Mouse (Mus musculus) adrenal gland, postnatal 25 days (tissue): Measurements from ENCODE around the gene Tas2r131. TPM values are rescaled to one million over a fixed set of nuclear protein-coding genes. Genes with fewer than 3 reads are reported as not detected.
"Not testable (repeated sequence)": the region's sequence is repeated elsewhere in the genome, so short reads cannot be mapped to it uniquely, and the experiment has no call there.

Experiments used
- DNase-seq: peaks from one replicate; pipeline ENCODE4 v3.0.0; 2021; ENCODE audit warnings: mixed read lengths
- long read RNA-seq: library from polyadenylated mRNA; stranded (forward); transcript quantifications from one replicate; pipeline ENCODE4 v2.0.0, GENCODE M21; 2021
- total RNA-seq: library from RNA; stranded (reverse); gene quantifications from 2 replicates; pipeline ENCODE4 v1.2.3, GENCODE M21; 2021

The Tas2r131 gene
- not detected in 2 replicates for total RNA-seq
- long read RNA-seq: 0 reads

DNA sequence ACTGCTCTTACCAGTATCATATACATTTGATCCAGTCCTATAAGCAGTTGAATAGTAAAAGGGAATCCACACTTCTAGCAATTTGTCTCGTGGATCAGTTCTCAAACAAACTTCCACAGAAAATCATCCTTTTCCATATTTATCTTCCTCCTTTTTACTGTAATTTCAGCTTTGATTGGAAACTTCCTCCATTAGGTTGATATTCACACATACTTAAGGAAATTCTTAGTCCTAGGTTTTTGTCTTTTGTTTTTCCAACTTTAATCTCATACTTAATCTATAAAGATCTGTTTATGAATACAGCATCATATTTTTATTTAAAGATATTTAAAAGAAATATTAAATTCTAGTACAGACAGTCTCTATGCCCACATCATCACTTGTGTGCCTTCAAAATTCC is at the start of gene Tas2r131:
Tas2r131 (minus strand) TSS at position 101 of the 400 bp plus-strand sequence.
- no peak for DNase-seq

DNA sequence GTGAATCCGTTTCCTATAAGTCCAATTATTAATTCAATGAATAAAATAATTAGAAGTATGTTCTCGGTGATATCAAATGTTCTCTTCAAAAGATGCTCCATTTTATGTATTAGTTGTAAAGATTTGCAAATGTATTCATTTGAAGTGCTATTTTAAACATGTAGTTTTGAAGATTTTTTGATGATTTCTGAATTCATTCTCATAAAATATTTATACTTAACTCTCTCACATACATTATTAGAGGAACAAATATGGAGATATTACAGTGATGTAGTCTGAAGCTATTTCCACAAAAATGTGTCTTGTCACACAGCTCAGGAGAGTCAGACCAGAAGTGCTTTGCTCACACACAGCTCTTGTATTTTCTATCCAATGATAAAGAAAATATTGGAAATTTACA is 23.1 kb upstream of the Tas2r131 start, which contains the start of gene Tas2r109:
Tas2r109 (minus strand) TSS at position 101 of the 400 bp plus-strand sequence.
- no peak for DNase-seq

DNA sequence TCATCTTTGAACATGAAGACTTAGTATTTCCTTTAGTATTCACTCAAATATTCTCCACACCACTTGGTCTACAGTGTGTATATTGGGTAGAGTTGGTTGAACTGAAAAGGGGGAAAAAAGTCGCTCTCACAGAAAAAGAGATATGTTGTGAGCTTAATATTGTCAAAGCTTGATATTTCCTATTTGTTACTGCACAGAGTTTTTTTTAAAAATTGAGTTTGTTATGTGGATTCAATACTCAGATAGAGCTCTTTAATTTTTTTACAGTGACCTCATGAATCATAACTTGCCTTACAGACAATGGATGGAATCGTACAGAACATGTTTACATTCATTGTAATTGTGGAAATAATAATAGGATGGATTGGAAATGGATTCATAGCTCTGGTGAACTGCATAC is 6.9 kb downstream of the Tas2r131 start, which contains the start of gene Tas2r129:
Tas2r129 (plus strand) TSS at position 301 of the 400 bp plus-strand sequence.
- DNase-seq: no peak

DNA sequence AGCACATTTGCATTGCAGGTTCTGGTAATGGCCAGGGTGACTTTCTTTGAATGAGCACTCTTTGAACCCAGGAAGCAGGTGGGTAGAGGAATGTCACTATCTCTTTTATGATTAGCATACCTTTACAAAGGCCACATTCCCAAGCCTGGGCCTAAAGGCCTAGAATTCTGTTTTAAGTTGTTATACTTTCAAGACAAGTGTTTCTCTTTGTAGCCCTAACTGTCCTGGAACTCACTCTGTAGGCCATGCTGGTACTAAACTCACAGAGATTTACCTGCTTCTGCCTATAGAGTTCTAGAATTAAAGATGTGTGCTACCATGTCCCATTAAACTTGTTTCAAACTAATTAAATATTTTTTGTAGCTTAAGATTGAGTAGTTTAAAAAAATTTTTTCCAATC is 16.3 kb downstream of the Tas2r131 start:
- DNase-seq: not testable (repeated sequence)

DNA sequence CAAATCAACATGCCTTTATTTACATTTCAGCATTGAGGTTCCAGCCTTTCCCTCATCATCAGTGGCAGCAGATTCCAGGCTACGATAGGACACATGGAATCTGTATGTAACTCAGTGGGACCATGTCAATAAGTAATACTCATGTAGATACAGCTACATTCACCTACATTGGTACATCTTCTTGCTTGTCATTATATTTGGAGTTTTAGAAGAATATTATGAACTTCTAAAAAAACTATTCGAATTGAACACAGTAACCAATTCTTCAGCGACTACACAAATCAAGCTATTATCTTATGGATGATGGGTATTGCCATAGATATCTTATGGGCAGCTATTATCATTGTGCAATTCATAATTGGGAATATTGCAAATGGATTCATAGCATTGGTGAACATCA is 48.4 kb downstream of the Tas2r131 start, which contains the start of gene Tas2r125:
Tas2r125 (plus strand) TSS at position 301 of the 400 bp plus-strand sequence.
- DNase-seq: no peak

Other genes starting within 250 kb of the Tas2r131 start
- gene Tas2r122, start 246.0 kb downstream of the Tas2r131 start, total RNA-seq: not detected in 2 replicates
- not detected in 2 replicates for gene Tas2r115, start 219.9 kb downstream of the Tas2r131 start, total RNA-seq
- not detected in 2 replicates for gene Tas2r124, start 203.2 kb downstream of the Tas2r131 start, total RNA-seq
- not detected in 2 replicates for gene Tas2r102, start 195.8 kb downstream of the Tas2r131 start, total RNA-seq
- gene Tas2r136, start 179.8 kb downstream of the Tas2r131 start, total RNA-seq: not detected in 2 replicates
- gene Tas2r117, start 155.1 kb downstream of the Tas2r131 start, total RNA-seq: not detected in 2 replicates
- gene Tas2r123, start 110.8 kb downstream of the Tas2r131 start, total RNA-seq: not detected in 2 replicates
- not detected in 2 replicates for gene Tas2r116, start 102.5 kb downstream of the Tas2r131 start, total RNA-seq
- not detected in 2 replicates for gene Tas2r110, start 89.9 kb downstream of the Tas2r131 start, total RNA-seq
- gene Tas2r113, start 64.9 kb downstream of the Tas2r131 start, total RNA-seq: not detected in 2 replicates
- not detected in 2 replicates for gene Tas2r125, start 48.3 kb downstream of the Tas2r131 start, total RNA-seq
- not detected in 2 replicates for gene Tas2r129, start 6.8 kb downstream of the Tas2r131 start, total RNA-seq
- not detected in 2 replicates for gene Tas2r109, start 23.0 kb upstream of the Tas2r131 start, total RNA-seq
- gene Tas2r103, start 79.2 kb upstream of the Tas2r131 start, total RNA-seq: not detected in 2 replicates
- not detected in 2 replicates for gene Tas2r140, start 97.9 kb upstream of the Tas2r131 start, total RNA-seq
- gene Smim10l1, start 147.0 kb upstream of the Tas2r131 start, total RNA-seq: 96.7 and 115 TPM in 2 replicates